29 mouse cellular contexts compared by ENCODE assay signal in genomic region chr3:148504928-148505327, GRCm38 (mm10).
DNase-seq lines count a peak whose midpoint lies in the region; ATAC-seq lines count a peak whose summit lies in the region.
"Had no signal": no experiment of that assay in that cellular context is flagged by ENCODE, and none has a peak within 500 bp of the region (broad histone marks: within the 10 kb centered on the region; RNA-seq: fewer than 3 reads in every experiment).

No protein-coding gene starts in this region.

- DNase-seq in midbrain, embryonic 11.5 days (ENCODE audit: low spot score, missing footprints) = peak; percentile 26
- no peak for DNase-seq in forebrain, embryonic 11.5 days (ENCODE audit: low spot score)
- no peak for DNase-seq in heart, adult 9 months (ENCODE audit: low spot score in 2 of 2)
- DNase-seq in embryo, embryonic 10.5 days (ENCODE audit: low spot score) = no peak
- DNase-seq: adrenal gland, adult 8-10 months; adrenal gland, postnatal 14 days; adrenal gland, postnatal 36 days; B cell, adult 2 months; cerebellum, adult 11-12 months; cerebellum, adult 2 months; cerebellum, adult 9-10 months; cerebellum, postnatal 10 days; cerebellum, postnatal 36 days; embryo, embryonic 11 days had no signal

- H3K27ac ChIP-seq in midbrain, embryonic 11.5 days (ENCODE audit: low read depth, low read length) = no peak overlapping the region
- no peak overlapping the region for H3K27ac ChIP-seq in midbrain, embryonic 16.5 days (ENCODE audit: low read length)
- no peak overlapping the region for H3K27ac ChIP-seq in forebrain, embryonic 11.5 days (ENCODE audit: low read depth, low read length)
- H3K27ac ChIP-seq: embryonic facial prominence, embryonic 13.5 days; embryonic facial prominence, embryonic 15.5 days; forebrain, embryonic 12.5 days had no signal

- H3K4me3 ChIP-seq in midbrain, embryonic 11.5 days (ENCODE audit: low read depth, low read length) = no peak overlapping the region
- no peak overlapping the region for H3K4me3 ChIP-seq in midbrain, embryonic 16.5 days (ENCODE audit: low read depth, low read length)
- H3K4me3 ChIP-seq in forebrain, embryonic 11.5 days (ENCODE audit: low read depth, low read length) = no peak overlapping the region
- H3K4me3 ChIP-seq: embryonic facial prominence, embryonic 13.5 days; embryonic facial prominence, embryonic 15.5 days; erythroblast, embryonic 14.5 days; forebrain, embryonic 12.5 days had no signal

- no peak overlapping the region for H3K9ac ChIP-seq in midbrain, embryonic 11.5 days (ENCODE audit: low read length)
- H3K9ac ChIP-seq in midbrain, embryonic 16.5 days (ENCODE audit: low read depth, low read length) = no peak overlapping the region
- no peak overlapping the region for H3K9ac ChIP-seq in forebrain, embryonic 11.5 days (ENCODE audit: low read length)
- H3K9ac ChIP-seq: embryonic facial prominence, embryonic 13.5 days; embryonic facial prominence, embryonic 15.5 days; forebrain, embryonic 12.5 days had no signal

- H3K9me3 ChIP-seq in midbrain, embryonic 11.5 days (ENCODE audit: control insufficient read depth, low read length) = no peaks in the 10 kb centered on the region
- no peaks in the 10 kb centered on the region for H3K9me3 ChIP-seq in midbrain, embryonic 16.5 days (replicated peaks; ENCODE audit: control insufficient read depth, low read length, poor library complexity, severe bottlenecking)
- H3K9me3 ChIP-seq in forebrain, embryonic 11.5 days (ENCODE audit: control insufficient read depth, low read length) = no peaks in the 10 kb centered on the region
- H3K9me3 ChIP-seq: embryonic facial prominence, embryonic 13.5 days; embryonic facial prominence, embryonic 15.5 days; forebrain, embryonic 12.5 days had no signal

- no peak for ATAC-seq in midbrain, embryonic 11.5 days (ENCODE audit: low FRiP score)
- ATAC-seq in midbrain, embryonic 16.5 days = no peak
- ATAC-seq in common myeloid progenitor, adult 5-6 weeks (replicated peaks; ENCODE audit: low read depth, poor library complexity, severe bottlenecking) = peak; percentile 77
- peak; percentile 96 for ATAC-seq in granulocyte monocyte progenitor cell, adult 5-6 weeks (replicated peaks; ENCODE audit: poor library complexity, severe bottlenecking)
- peak; percentile 85 for ATAC-seq in megakaryocyte progenitor cell, adult 5-6 weeks (replicated peaks; ENCODE audit: poor library complexity)
- no peak for ATAC-seq in forebrain, embryonic 11.5 days (replicated peaks; ENCODE audit: low FRiP score)
- ATAC-seq: activated CD4-positive, CD25-positive, alpha-beta regulatory T cell, adult 4 months; CD4-positive, CD25-positive, alpha-beta regulatory T cell, adult 4 months; forebrain, embryonic 14.5 days; forebrain, embryonic 16.5 days; Patski had no signal

- WGBS in midbrain, embryonic 11.5 days = 98% methylated on average over 2 of the region's 2 CpGs
- WGBS in midbrain, embryonic 16.5 days = 93% methylated on average over 2 of the region's 2 CpGs
- 90% methylated on average over 2 of the region's 2 CpGs for WGBS in forebrain, embryonic 11.5 days

- H3K27me3 ChIP-seq in midbrain, embryonic 11.5 days (ENCODE audit: control insufficient read depth, insufficient read depth, low read length) = no peaks in the 10 kb centered on the region
- no peaks in the 10 kb centered on the region for H3K27me3 ChIP-seq in midbrain, embryonic 16.5 days (ENCODE audit: control insufficient read depth, insufficient read depth, low read depth, low read length)
- H3K27me3 ChIP-seq in forebrain, embryonic 11.5 days (ENCODE audit: control insufficient read depth, insufficient read depth, low read length) = no peaks in the 10 kb centered on the region
- H3K27me3 ChIP-seq: CH12.LX; embryonic facial prominence, embryonic 13.5 days; embryonic facial prominence, embryonic 15.5 days; forebrain, embryonic 12.5 days; Patski had no signal

- no peaks in the 10 kb centered on the region for H3K4me1 ChIP-seq in midbrain, embryonic 11.5 days (ENCODE audit: control insufficient read depth, insufficient read depth, low read length)
- H3K4me1 ChIP-seq in midbrain, embryonic 16.5 days (ENCODE audit: control insufficient read depth, insufficient read depth, low read length) = no peaks in the 10 kb centered on the region
- no peaks in the 10 kb centered on the region for H3K4me1 ChIP-seq in forebrain, embryonic 11.5 days (replicated peaks; ENCODE audit: control insufficient read depth, insufficient read depth, low read length)
- H3K4me1 ChIP-seq: embryonic facial prominence, embryonic 13.5 days; embryonic facial prominence, embryonic 15.5 days; forebrain, embryonic 12.5 days had no signal

- no peak overlapping the region for H3K4me2 ChIP-seq in midbrain, embryonic 11.5 days
- no peak overlapping the region for H3K4me2 ChIP-seq in midbrain, embryonic 16.5 days (ENCODE audit: low read length)
- H3K4me2 ChIP-seq in forebrain, embryonic 11.5 days (ENCODE audit: low read depth, low read length, severe bottlenecking) = no peak overlapping the region
- H3K4me2 ChIP-seq: embryonic facial prominence, embryonic 13.5 days; embryonic facial prominence, embryonic 15.5 days; forebrain, embryonic 12.5 days had no signal

- no peaks in the 10 kb centered on the region for H3K36me3 ChIP-seq in midbrain, embryonic 11.5 days (ENCODE audit: control insufficient read depth, insufficient read depth, low read length)
- H3K36me3 ChIP-seq in midbrain, embryonic 16.5 days (ENCODE audit: control insufficient read depth, insufficient read depth, low read length) = no peaks in the 10 kb centered on the region
- H3K36me3 ChIP-seq in forebrain, embryonic 11.5 days (ENCODE audit: control insufficient read depth, insufficient read depth, low read length) = no peaks in the 10 kb centered on the region
- H3K36me3 ChIP-seq: embryonic facial prominence, embryonic 13.5 days; embryonic facial prominence, embryonic 15.5 days; forebrain, embryonic 12.5 days; G1E had no signal

Comparison
In these comparisons a context has a peak if more than half of its experiments do, and no peak if none do; other contexts are left out.
1. ATAC-seq: peak in common myeloid progenitor, adult 5-6 weeks (single experiment), granulocyte monocyte progenitor cell, adult 5-6 weeks (single experiment) and megakaryocyte progenitor cell, adult 5-6 weeks (single experiment); none in midbrain, embryonic 11.5 days (single experiment), midbrain, embryonic 16.5 days (single experiment) and forebrain, embryonic 11.5 days (single experiment).